Mouse (Mus musculus) gastrocnemius, adult 2 months (tissue): ENCODE data around the gene Iqck. TPM values are rescaled to one million over a fixed set of nuclear protein-coding genes. Genes with fewer than 3 reads are reported as not detected.

Experiments used
- DNase-seq: peaks from one replicate; pipeline ENCODE4 v3.0.0; 2022
- H3K27ac ChIP-seq: fragments of 200-600 bp; 2 replicates; pipeline ENCODE4 v1.8.1; 2022; ENCODE audit warnings: mild to moderate bottlenecking
- H3K4me3 ChIP-seq: fragments of 200-600 bp; 2 replicates; pipeline ENCODE4 v1.8.1; 2022; ENCODE audit warnings: mild to moderate bottlenecking, moderate library complexity
- CTCF ChIP-seq: fragments of 200-600 bp; IDR thresholded peaks from 2 replicates; pipeline ENCODE4 v1.8.1; 2022; ENCODE audit warnings: antibody characterized with exemption, mild to moderate bottlenecking, moderate library complexity
- intact Hi-C: fragments of 180-260 bp; cut with DNase I; formaldehyde crosslinking; loops from one replicate; pipeline ENCODE4 v1.15.1; 2025
- total RNA-seq, 2 experiments: library from RNA; stranded (reverse); gene quantifications; 2 replicates each; pipeline ENCODE4 v1.2.3; 2021

Iqck gene
- total RNA-seq, 2 experiments from 2014 or later, result 0.22 to 0.23 TPM

- TF ChIP-seq CTCF, result no peak
- DNase-seq, result no peak
- intact Hi-C loops, result no loop called here
- no peak overlapping the region for H3K27ac ChIP-seq
- H3K4me3 ChIP-seq, result no peak overlapping the region
Measured at GRCm38 (mm10) chr7:118949749-118950148, 94.2 kb downstream of the Iqck start.

- no peak for TF ChIP-seq CTCF
- intact Hi-C loops, result no loop called here
- H3K27ac ChIP-seq, result peak overlapping the region; percentile 83
- H3K4me3 ChIP-seq, result peak overlapping the region; percentile 23
- DNase-seq, result peak; percentile 53
Measured at GRCm38 (mm10) chr7:118953626-118954282, 98.2 kb downstream of the Iqck start.

DNA sequence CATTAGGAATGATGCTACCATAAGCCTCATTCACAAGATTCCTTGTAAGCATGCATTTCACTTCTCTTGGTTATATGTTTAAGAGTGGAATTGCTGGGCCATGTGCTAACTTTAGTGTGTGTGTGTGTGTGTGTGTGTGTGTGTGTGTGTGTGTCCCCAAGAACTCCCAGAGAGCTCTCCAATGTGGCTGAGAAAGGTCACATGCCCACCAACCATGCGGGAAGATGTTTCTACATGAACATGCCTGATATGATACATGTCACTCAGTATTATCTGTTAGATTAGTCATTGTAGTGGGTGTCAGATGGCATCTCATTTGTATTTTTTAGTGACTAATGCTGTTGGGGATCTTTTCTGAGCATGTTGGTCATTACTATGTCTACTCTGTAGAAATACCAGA, 99.4 kb downstream of the Iqck start:
- no peak for TF ChIP-seq CTCF
- intact Hi-C loops, result no loop called here

DNA sequence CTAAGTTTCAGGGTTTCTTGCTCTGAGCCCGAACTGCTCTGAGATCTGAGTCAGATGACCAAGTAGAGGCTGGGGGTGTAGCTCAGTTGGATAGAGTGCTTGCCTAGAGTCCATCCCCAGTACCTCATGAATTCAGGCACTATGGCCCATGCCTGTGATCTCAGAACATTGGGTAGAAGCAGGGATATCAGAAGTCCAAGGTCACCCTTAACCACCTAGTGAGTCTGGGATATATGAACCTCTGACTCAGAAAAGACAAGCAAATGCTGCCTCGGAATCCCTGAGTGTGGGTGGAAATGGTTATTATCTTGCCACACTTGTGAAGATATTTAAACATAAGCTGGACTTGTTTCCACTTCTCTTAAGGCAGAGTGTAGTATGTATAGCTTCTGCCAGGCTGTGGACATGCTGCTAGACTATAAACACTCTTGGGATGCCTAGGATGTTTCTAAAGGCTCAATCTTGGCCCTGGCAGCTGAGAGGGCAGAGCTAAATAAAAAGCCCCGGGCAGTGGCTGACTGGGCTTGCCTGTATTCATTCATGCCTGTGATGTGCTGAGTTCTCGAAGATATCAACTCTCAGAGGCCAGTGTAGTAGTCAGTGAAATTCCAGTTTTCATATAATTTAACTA, 101.2 kb downstream of the Iqck start:
- H3K27ac ChIP-seq, result peak overlapping the region; percentile 58; the same call in 1 of the 2 replicates
- no peak for TF ChIP-seq CTCF
- DNase-seq, result no peak
- H3K4me3 ChIP-seq, result no peak overlapping the region
- intact Hi-C loops, result no loop called here

More for the DNA sequence above, 99.4 kb downstream of the Iqck start:
- H3K27ac ChIP-seq, result no peak overlapping the region
- DNase-seq, result no peak
- H3K4me3 ChIP-seq, result no peak overlapping the region

GRCm38 (mm10) chr7:118959209-118959608, 103.7 kb downstream of the Iqck start:
- DNase-seq, result no peak
- no peak overlapping the region for H3K4me3 ChIP-seq
- no peak for TF ChIP-seq CTCF
- intact Hi-C loops, result no loop called here
- H3K27ac ChIP-seq, result no peak overlapping the region

DNA sequence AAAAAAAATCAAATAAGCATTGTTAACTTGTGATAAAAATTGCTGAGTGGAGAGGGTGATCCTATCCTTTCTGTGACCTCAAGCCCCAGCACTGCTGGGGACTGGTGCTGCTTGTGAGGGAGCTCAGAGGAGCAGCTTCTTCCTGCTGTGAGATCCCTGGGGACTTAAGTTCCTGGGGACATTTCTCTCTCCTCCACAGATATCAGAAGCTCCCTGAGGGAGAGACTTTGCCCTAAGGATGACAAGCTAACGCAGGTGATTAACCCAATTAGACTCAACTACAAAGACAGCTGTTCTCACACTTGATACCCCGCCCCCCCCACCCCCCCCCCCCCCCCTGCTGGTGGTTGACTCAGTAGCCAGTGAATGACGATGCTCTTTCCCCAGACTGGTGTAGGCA, 109.2 kb downstream of the Iqck start:
- TF ChIP-seq CTCF, result no peak
- DNase-seq, result no peak
- H3K4me3 ChIP-seq, result no peak overlapping the region
- intact Hi-C loops, result no loop called here
- no peak overlapping the region for H3K27ac ChIP-seq

- DNase-seq, result no peak
- Histone ChIP-seq H3K27ac (no peak overlapping the region), H3K4me3 (no peak overlapping the region)
- no peak for TF ChIP-seq CTCF
- intact Hi-C loops, result no loop called here
Measured at GRCm38 (mm10) chr7:118965198-118965597, 109.6 kb downstream of the Iqck start.

DNA sequence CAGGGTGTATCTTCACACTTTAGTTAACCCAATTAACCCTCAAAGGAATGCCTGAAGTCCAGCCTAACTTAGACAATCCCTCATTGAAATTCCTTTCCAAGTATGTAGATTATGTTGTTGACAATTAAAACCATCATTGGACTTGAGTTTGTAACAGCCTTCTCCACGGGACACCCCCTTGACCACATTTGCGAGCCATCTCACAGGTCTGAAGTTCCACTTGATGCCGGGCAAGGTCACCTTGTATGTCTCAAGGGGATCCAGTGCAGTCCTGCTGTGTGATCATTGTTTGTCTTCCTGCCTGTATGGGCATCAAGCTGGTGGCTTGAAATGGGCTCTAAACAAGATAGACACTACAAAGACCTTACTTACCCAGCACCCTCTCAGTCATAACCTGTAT, 113.3 kb downstream of the Iqck start:
- Histone ChIP-seq H3K27ac (no peak overlapping the region), H3K4me3 (no peak overlapping the region)
- no peak for TF ChIP-seq CTCF
- no peak for DNase-seq
- intact Hi-C loops, result no loop called here

GRCm38 (mm10) chr7:118971499-118971898, 115.9 kb downstream of the Iqck start:
- intact Hi-C loops, result no loop called here
- peak; percentile 10 for DNase-seq
- Histone ChIP-seq H3K4me3 (no peak overlapping the region), H3K27ac (no peak overlapping the region)
- no peak for TF ChIP-seq CTCF

GRCm38 (mm10) chr7:118972306-118972705, 116.8 kb downstream of the Iqck start:
- Histone ChIP-seq H3K27ac (no peak overlapping the region), H3K4me3 (no peak overlapping the region)
- DNase-seq, result peak; percentile 18
- intact Hi-C loops, result no loop called here
- TF ChIP-seq CTCF, result no peak

- no peak overlapping the region for H3K27ac ChIP-seq
- intact Hi-C loops, result no loop called here
- TF ChIP-seq CTCF, result no peak
- H3K4me3 ChIP-seq, result no peak overlapping the region
- DNase-seq, result peak; percentile 2
Measured at GRCm38 (mm10) chr7:118973377-118973776, 117.8 kb downstream of the Iqck start.

- Histone ChIP-seq H3K4me3 (peak overlapping the region; percentile 59), H3K27ac (peak overlapping the region; percentile 84)
- peak; percentile 12 for DNase-seq
- no peak for TF ChIP-seq CTCF
- intact Hi-C loops, result no loop called here
Measured at GRCm38 (mm10) chr7:118975837-118976236, 120.3 kb downstream of the Iqck start.

GRCm38 (mm10) chr7:118976414-118977166, 121.0 kb downstream of the Iqck start:
- no peak for TF ChIP-seq CTCF
- intact Hi-C loops, result no loop called here
- peak overlapping the region; percentile 84 for H3K27ac ChIP-seq
- peak; percentile 75 for DNase-seq
- H3K4me3 ChIP-seq, result peak overlapping the region; percentile 59
